Mouse (Mus musculus): ENCODE data around the gene Ncoa4.

DNA sequence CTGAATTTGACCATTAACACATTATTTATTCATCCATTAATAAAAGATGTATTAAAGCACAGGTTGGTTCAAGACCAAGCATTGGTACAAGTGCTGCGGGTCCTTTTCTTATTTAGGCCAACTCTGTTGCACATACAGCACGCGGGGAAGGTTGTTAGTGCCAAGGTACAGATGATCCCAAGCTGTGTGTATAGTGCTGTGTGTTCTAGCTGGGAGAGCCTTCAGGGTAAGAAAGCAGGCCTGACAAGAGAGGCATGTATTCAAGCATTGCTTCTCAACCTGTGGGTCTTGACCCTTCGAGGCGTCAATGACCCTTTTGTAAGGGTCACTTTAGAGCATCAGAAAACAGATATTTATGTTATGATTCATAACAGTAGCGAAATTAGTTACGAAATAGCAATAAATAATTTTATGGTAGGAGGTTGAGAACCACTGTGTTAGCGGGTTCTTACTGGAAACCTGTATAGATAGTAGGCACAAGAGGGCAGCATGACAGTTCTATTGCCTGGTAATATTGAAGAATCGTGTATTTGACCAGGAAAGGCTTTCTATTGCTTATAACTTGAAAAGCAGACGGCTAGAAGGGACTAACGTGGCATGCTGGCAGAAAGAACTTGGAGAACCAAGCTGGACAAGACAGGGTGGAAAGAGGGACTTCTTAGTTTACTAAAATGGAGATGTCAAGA is 3.7 kb downstream of the Ncoa4 start:
- TF ChIP-seq CTCF (IDR thresholded peaks at IDR 0.05; ENCODE audit: borderline replicate concordance, extremely low read depth, insufficient read depth, insufficient read length) (no peak), POLR2A (IDR thresholded peaks at IDR 0.05; ENCODE audit: borderline replicate concordance, extremely low read depth, insufficient read depth, insufficient read length, poor library complexity, severe bottlenecking) (no peak)
